Mouse (Mus musculus): ENCODE measurements around the gene Stfa2. TPM values are rescaled to one million over a fixed set of nuclear protein-coding genes. Genes with fewer than 3 reads are reported as not detected.
"Not testable (repeated sequence)": the region's sequence is repeated elsewhere in the genome, so short reads cannot be mapped to it uniquely, and the experiment has no call there.

Gene Stfa2
- polyA plus RNA-seq (2014; fragmentation: Nextera tagmentation; extraction: Ambion mirVana) = 1.6 and 2.3 TPM in 2 replicates

DNA sequence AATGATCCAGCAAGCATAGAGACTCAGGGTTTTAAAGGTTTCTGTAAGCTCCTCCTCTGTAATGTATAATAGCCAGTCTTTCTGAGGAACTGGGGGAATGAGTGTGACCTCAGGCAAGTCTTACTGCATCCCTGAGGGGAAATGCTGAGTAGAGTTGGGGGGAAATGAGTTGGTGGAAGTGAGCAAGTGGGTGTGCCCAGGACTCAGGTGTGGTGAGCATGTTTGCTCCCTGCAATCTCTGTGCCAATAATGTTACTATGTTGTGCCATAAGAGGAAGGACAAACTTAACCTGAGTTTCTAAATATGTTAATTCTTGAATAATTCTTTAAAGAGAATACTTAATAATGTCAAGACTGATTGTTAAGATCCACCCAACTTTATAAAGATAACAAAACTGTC is at the start of gene Stfa2:
Gene Stfa2, minus strand, starts transcription at position 101 of the 400 bp plus-strand sequence.
- no peaks in the 10 kb centered on the region for H3K27me3 ChIP-seq (replicated peaks; ENCODE audit: control insufficient read depth, insufficient read depth, low read length)
- no peak within 1 kb of the TSS for H3K27ac ChIP-seq (ENCODE audit: low read depth, low read length)
- no peak within 1 kb of the TSS for H3K4me3 ChIP-seq (ENCODE audit: low read depth, low read length)
- no peak for ATAC-seq (replicated peaks; ENCODE audit: low FRiP score)
- H3K4me1 ChIP-seq (replicated peaks; ENCODE audit: control insufficient read depth, insufficient read depth, low read length) = no peaks in the 10 kb centered on the region
- no peak within 1 kb of the TSS for H3K4me2 ChIP-seq
- no peak for DNase-seq (ENCODE audit: low spot score)
- no peaks in the 10 kb centered on the region for H3K9me3 ChIP-seq (ENCODE audit: control insufficient read depth, low read length)
- H3K9ac ChIP-seq (ENCODE audit: low read depth, low read length) = no peak within 1 kb of the TSS
- H3K36me3 ChIP-seq (ENCODE audit: control insufficient read depth, insufficient read depth, low read length) = no peaks in the 10 kb centered on the region

- no peak within 1 kb of the TSS for H3K9ac ChIP-seq (ENCODE audit: low read depth, low read length)
- no peaks in the 10 kb centered on the region for H3K27me3 ChIP-seq (replicated peaks; ENCODE audit: control insufficient read depth, insufficient read depth, low read length)
- H3K4me3 ChIP-seq (ENCODE audit: low read depth, low read length) = no peak within 1 kb of the TSS
- no peaks in the 10 kb centered on the region for H3K9me3 ChIP-seq (ENCODE audit: control insufficient read depth, low read length)
- DNase-seq (ENCODE audit: low spot score) = no peak
- no peak within 1 kb of the TSS for H3K27ac ChIP-seq (ENCODE audit: low read depth, low read length)
- ATAC-seq (replicated peaks; ENCODE audit: low FRiP score) = no peak
- H3K4me1 ChIP-seq (replicated peaks; ENCODE audit: control insufficient read depth, insufficient read depth, low read length) = no peaks in the 10 kb centered on the region
- H3K4me2 ChIP-seq = no peak within 1 kb of the TSS
- H3K36me3 ChIP-seq (ENCODE audit: control insufficient read depth, insufficient read depth, low read length) = no peaks in the 10 kb centered on the region
- 79% methylated on average over 4 of the region's 4 CpGs for WGBS
Measured at GRCm38 (mm10) chr16:36455342-36455802, 47.1 kb upstream of the Stfa2 start, which contains the start of gene Stfa3. Gene Stfa3 (minus strand): TSS chr16:36455392.

- not testable (repeated sequence) for H3K36me3 ChIP-seq (ENCODE audit: control insufficient read depth, insufficient read depth, low read length); H3K9me3 ChIP-seq (ENCODE audit: control insufficient read depth, low read length); ATAC-seq (replicated peaks; ENCODE audit: low FRiP score); H3K4me2 ChIP-seq; H3K9ac ChIP-seq (ENCODE audit: low read depth, low read length); H3K4me1 ChIP-seq (replicated peaks; ENCODE audit: control insufficient read depth, insufficient read depth, low read length); H3K27ac ChIP-seq (ENCODE audit: low read depth, low read length); DNase-seq (ENCODE audit: low spot score); H3K27me3 ChIP-seq (replicated peaks; ENCODE audit: control insufficient read depth, insufficient read depth, low read length); H3K4me3 ChIP-seq (ENCODE audit: low read depth, low read length)
- WGBS = 72% methylated on average over 1 of the region's 1 CpGs
Measured at GRCm38 (mm10) chr16:36420979-36421378, 12.7 kb upstream of the Stfa2 start.

GRCm38 (mm10) chr16:36389060-36389459 is 19.2 kb downstream of the Stfa2 start:
- Histone ChIP-seq H3K36me3 (ENCODE audit: control insufficient read depth, insufficient read depth, low read length) (no peaks in the 10 kb centered on the region), H3K4me3 (ENCODE audit: low read depth, low read length) (no peak overlapping the region), H3K27me3 (replicated peaks; ENCODE audit: control insufficient read depth, insufficient read depth, low read length) (no peaks in the 10 kb centered on the region), H3K27ac (ENCODE audit: low read depth, low read length) (no peak overlapping the region), H3K9me3 (ENCODE audit: control insufficient read depth, low read length) (no peaks in the 10 kb centered on the region), H3K9ac (ENCODE audit: low read depth, low read length) (no peak overlapping the region), H3K4me2 (no peak overlapping the region), H3K4me1 (replicated peaks; ENCODE audit: control insufficient read depth, insufficient read depth, low read length) (no peaks in the 10 kb centered on the region)
- DNase-seq (ENCODE audit: low spot score) (no peak), ATAC-seq (replicated peaks; ENCODE audit: low FRiP score) (no peak)
- 20% methylated on average over 4 of the region's 4 CpGs for WGBS

- 77% methylated on average over 3 of the region's 3 CpGs for WGBS
- not testable (repeated sequence) for H3K9me3 ChIP-seq (ENCODE audit: control insufficient read depth, low read length); H3K27ac ChIP-seq (ENCODE audit: low read depth, low read length); H3K4me2 ChIP-seq; DNase-seq (ENCODE audit: low spot score); H3K36me3 ChIP-seq (ENCODE audit: control insufficient read depth, insufficient read depth, low read length); ATAC-seq (replicated peaks; ENCODE audit: low FRiP score); H3K4me3 ChIP-seq (ENCODE audit: low read depth, low read length); H3K27me3 ChIP-seq (replicated peaks; ENCODE audit: control insufficient read depth, insufficient read depth, low read length); H3K4me1 ChIP-seq (replicated peaks; ENCODE audit: control insufficient read depth, insufficient read depth, low read length); H3K9ac ChIP-seq (ENCODE audit: low read depth, low read length)
Measured at GRCm38 (mm10) chr16:36367648-36368047, 40.6 kb downstream of the Stfa2 start, which contains the start of gene BC100530. Gene BC100530 (minus strand): TSS chr16:36367748.

Other genes starting within 250 kb of the Stfa2 start
- gene Gm5483, start 224.2 kb downstream of the Stfa2 start, polyA plus RNA-seq (2014; fragmentation: Nextera tagmentation; extraction: Ambion mirVana) = 21.3 and 24.8 TPM in 2 replicates
- gene Gm5416, start 198.1 kb downstream of the Stfa2 start, polyA plus RNA-seq (2014; fragmentation: Nextera tagmentation; extraction: Ambion mirVana) = not detected in 2 replicates
- gene 2010005H15Rik, start 187.0 kb downstream of the Stfa2 start, polyA plus RNA-seq (2014; fragmentation: Nextera tagmentation; extraction: Ambion mirVana) = 1.3 TPM in 1 of 2 replicates, not detected in the other
- 55.5 TPM in 2 replicates for gene Stfa1, start 131.5 kb downstream of the Stfa2 start, polyA plus RNA-seq (2014; fragmentation: Nextera tagmentation; extraction: Ambion mirVana)
- not detected in 2 replicates for gene BC117090, start 74.1 kb downstream of the Stfa2 start, polyA plus RNA-seq (2014; fragmentation: Nextera tagmentation; extraction: Ambion mirVana)
- gene BC100530, start 40.7 kb downstream of the Stfa2 start, polyA plus RNA-seq (2014; fragmentation: Nextera tagmentation; extraction: Ambion mirVana) = 45.0 and 59.4 TPM in 2 replicates
- 4.7 and 7.4 TPM in 2 replicates for gene Stfa3, start 46.9 kb upstream of the Stfa2 start, polyA plus RNA-seq (2014; fragmentation: Nextera tagmentation; extraction: Ambion mirVana)
- gene Casr, start 153.7 kb upstream of the Stfa2 start, polyA plus RNA-seq (2014; fragmentation: Nextera tagmentation; extraction: Ambion mirVana) = 0.04 TPM in 1 of 2 replicates, not detected in the other